Mouse (Mus musculus): Measurements from ENCODE around the gene Odf3l2.

Gene Odf3l2

DNA sequence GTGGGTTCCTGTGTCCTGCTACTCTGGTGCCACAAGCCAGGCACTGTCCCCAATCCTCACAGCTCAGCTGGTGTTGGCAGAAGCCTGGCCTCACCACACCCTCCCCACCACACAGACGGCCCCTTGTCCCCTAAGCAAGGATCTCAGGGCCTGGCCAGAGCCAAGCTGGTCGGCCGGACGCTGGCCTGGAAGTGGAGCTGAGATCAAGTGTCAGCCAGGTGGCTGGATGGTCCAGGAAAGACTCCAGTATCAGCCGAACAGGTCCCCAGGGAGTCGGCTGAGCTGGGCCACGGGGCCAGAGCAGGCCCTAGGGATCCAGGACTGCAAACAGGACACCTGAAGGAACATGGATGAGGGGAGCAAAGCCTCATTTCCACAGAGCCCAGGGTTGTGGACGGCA, at the start of gene Odf3l2:
TSS of gene Odf3l2 (minus strand) at position 28 of the 400 bp plus-strand sequence.
- DNase-seq = no peak

DNA sequence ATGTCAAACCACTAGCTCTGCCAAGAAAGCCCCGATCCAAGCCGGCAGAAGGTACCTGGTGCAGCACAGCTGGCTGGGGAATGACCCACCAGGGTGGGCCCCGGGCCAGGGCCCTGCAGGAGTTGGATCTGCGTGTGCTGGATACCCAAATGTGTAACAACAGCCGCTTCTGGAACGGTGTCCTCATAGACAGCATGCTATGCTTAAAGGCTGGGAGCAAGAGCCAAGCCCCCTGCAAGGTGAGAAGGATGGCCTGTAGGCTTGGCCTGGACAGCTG, 48.8 kb upstream of the Odf3l2 start:
- no peak for DNase-seq

- no peak for DNase-seq
These were observed 48.2 kb upstream of the Odf3l2 start for GRCm38 (mm10) chr10:79693580-79694378.

GRCm38 (mm10) chr10:79691986-79692548, 46.5 kb upstream of the Odf3l2 start:
- no peak for DNase-seq

GRCm38 (mm10) chr10:79689178-79689577, 43.6 kb upstream of the Odf3l2 start:
- DNase-seq = no peak

DNA sequence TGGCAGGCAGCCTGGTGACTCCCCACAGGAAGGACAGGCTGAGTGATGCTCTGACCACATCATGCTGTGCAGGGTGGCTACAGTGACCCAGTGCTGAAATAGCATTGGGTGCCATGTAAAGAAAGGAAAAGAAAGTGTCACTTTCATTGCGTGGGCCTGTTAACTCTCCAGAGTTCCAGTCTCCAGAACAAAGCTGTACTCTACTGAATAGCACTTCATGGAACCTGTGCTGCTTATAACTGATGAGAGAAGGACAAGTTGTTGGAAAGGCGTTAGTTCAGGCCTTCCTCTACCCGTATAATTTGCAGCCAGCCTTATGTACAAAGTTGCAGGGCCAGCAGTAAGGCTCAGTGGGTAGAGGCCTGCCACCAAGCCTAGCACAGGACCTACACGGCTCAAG, 43.2 kb upstream of the Odf3l2 start, which contains the start of gene Gzmm:
TSS of gene Gzmm (plus strand) at position 301 of the 400 bp plus-strand sequence.
- DNase-seq = no peak

DNA sequence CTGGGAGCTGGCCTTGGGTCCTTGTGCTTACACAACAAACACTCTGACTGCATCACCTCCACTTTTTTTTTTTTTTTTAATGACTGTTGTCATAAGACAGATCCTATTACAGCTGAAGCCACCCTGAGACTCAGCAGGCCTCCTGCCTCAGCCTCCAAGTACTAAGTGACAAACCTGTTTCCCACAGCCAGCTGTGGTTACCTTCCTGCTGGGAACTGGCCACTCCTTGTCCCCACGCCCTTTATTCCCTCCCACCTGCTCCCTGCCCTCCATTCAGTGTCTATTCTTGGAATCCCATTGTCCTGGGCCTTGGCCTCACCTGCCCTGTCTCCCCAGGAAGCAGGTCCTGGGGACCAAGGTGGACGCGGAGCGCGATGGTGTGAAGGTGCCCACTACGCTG, 42.0 kb upstream of the Odf3l2 start:
- no peak for DNase-seq

- DNase-seq = no peak
These were observed 41.2 kb upstream of the Odf3l2 start for GRCm38 (mm10) chr10:79686691-79687090.

DNA sequence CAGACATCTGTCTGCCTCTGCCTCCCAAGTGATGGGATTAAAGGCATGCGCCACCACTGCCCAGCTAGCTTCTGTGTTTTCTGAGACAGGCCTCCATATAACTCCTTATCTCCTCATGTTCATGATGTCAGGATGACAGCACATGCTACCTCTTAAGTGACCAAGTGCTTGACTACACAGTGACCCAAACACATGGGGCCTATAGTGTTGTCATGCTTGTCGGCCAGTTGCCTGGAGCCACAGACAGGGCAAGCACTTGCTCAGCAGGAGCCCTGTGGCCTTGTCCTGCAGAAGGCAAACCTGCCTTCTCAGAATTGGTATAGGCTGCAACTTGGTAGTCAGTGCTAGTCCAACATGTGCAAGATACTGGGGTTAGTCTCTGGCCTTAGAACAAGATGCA, 40.7 kb upstream of the Odf3l2 start:
- no peak for DNase-seq

DNA sequence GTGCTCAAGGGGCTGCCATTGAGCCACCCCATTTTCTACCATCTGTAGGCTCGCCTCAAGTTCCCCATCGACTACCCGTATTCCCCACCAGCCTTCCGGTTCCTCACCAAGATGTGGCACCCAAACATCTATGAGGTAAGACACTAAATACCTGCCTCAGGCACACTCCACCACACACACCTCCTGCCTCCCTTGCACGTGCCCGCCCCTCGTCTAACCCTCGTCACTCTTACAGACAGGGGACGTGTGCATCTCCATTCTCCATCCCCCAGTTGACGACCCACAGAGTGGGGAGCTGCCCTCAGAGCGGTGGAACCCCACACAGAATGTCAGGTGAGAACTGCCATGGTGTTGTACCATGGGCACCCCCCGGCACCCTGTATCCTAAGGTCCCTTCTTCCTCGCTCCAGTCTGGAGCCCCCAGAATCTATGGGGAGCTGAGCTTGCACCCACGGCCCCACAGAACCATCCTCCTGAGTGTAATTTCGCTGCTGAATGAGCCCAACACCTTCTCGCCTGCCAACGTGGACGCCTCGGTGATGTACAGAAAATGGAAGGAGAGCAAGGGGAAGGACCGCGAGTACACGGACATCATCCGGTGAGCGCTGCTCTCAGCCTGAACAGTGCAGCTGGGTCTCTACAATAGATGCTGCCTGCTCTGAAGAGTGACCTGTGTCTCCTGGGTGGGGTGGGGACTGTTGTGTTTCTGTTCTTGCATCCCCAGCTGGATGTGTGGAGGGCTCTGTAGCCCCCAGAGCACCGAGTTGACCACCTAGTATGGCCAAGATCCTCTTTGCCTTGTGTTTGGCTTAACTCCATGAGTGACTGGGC, 39.4 kb upstream of the Odf3l2 start:
- no peak for DNase-seq

DNA sequence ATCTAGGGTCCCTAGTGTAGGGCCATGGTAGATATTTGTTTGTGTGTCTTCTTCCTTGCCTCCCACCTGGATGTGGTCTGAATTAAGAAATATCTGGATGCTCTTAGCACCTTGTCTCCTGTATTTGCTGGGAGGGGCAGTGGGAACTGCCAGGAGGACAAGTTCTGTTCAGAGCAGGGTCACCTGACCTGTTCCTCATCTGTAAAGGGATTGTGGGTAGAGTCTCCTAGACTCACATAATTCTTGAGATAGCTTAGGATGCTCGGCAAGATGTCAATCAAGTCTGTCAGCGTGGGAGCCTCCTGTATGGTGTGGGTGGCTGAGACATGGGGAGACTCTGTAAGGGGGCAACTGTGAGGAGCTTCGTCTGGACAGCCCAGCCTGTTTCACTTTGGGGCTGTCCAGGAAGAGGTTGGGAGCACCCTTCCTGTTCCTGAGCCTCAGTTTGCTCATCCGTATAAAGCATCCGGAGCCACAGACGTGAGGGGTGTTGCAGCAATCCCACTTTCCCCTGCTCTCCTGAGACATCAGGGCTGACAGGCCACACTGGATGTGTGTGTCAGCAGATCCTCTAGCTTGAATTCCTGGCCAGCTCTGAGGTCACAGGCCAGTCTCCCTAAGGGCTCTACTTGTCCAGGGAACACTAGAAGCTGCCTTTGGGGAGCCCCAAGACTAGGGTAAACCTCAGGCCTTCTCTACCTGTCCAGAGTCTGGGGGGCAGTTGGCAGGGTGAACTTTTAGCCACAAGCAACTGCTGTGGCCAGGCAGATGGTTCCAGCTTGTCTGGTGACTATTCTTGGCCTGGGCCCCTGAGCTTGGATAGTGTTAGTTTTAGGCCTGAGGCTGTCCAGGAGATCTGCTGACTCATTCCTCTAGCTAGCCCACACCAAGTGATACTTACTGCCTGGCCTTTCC, 38.4 kb upstream of the Odf3l2 start:
- DNase-seq = peak in 1 of 2 experiments; percentile 60

- peak; percentile 81 to 86 for DNase-seq
These were observed 37.5 kb upstream of the Odf3l2 start for GRCm38 (mm10) chr10:79682916-79683582.

- peak in 1 of 2 experiments; percentile 61 for DNase-seq
These were observed 37.0 kb upstream of the Odf3l2 start for GRCm38 (mm10) chr10:79682551-79682915.

- DNase-seq = peak; percentile 98 to 100
These were observed 36.2 kb upstream of the Odf3l2 start, which contains the start of gene Cdc34 for GRCm38 (mm10) chr10:79681591-79682245. Gene Cdc34 (plus strand): TSS chr10:79682195.

- DNase-seq = peak in 1 of 2 experiments; percentile 68
These were observed 35.3 kb upstream of the Odf3l2 start for GRCm38 (mm10) chr10:79680606-79681495.

- DNase-seq = no peak
These were observed 30.0 kb upstream of the Odf3l2 start for GRCm38 (mm10) chr10:79675346-79676035.

GRCm38 (mm10) chr10:79673054-79673453, 27.5 kb upstream of the Odf3l2 start:
- no peak for DNase-seq

DNA sequence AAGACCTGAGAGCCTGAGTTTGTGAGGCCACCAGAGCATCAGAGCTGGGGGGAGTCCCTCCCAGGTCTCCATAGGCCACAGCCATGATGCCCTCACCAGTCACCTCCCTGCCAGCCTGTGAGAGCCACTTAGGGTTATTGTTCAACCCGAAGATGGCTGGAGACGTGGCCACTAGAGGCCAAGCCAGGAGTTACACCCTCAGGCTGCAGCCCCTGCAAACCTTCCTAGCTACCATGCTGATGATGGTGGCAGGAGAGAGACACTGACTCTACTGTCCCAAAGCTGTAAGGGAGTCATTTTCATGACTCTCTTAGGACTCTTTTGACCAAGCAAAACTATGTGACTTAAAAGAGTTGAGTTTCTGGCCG, 26.5 kb upstream of the Odf3l2 start:
- DNase-seq = no peak

GRCm38 (mm10) chr10:79671396-79672087, 26.0 kb upstream of the Odf3l2 start:
- DNase-seq = no peak
